Mouse (Mus musculus) kidney, adult 2 months (tissue): ENCODE results near the gene Tnfrsf25. TPM values are rescaled to one million over a fixed set of nuclear protein-coding genes. Genes with fewer than 3 reads are reported as not detected.
A peak's percentile ranks its signal among the peaks of the same experiment; 100 is the strongest.

ENCODE experiments used
- DNase-seq: peaks from one replicate; pipeline ENCODE4 v3.0.0; 2021
- H3K27ac ChIP-seq: fragments of 200-500 bp; 2 replicates; pipeline ENCODE4 v1.5.1; 2012; ENCODE audit warnings: low read depth, low read length, control low read depth, inconsistent platforms; ENCODE audit not compliant: insufficient read depth
- H3K27me3 ChIP-seq: fragments of 200-500 bp; replicated peaks from 2 replicates; pipeline ENCODE4 v1.6.1; 2012; ENCODE audit warnings: mild to moderate bottlenecking, moderate library complexity, low read length, inconsistent platforms; ENCODE audit not compliant: control insufficient read depth, insufficient read depth
- H3K36me3 ChIP-seq: fragments of 200-500 bp; 2 replicates; pipeline ENCODE4 v1.6.1; 2012; ENCODE audit warnings: mild to moderate bottlenecking, moderate library complexity, low read length, inconsistent platforms; ENCODE audit not compliant: control insufficient read depth, insufficient read depth
- H3K4me1 ChIP-seq: fragments of 200-500 bp; 2 replicates; pipeline ENCODE4 v1.6.1; 2011; ENCODE audit warnings: low read length; ENCODE audit not compliant: control insufficient read depth, insufficient read depth
- H3K4me3 ChIP-seq: fragments of 200-500 bp; 2 replicates; pipeline ENCODE4 v1.5.1; 2011; ENCODE audit warnings: mild to moderate bottlenecking, low read depth, low read length, control low read depth; ENCODE audit not compliant: insufficient read depth
- CTCF ChIP-seq: fragments of 200-500 bp; conservative IDR thresholded peaks from 2 replicates; pipeline ENCODE4 v1.5.1; 2011; ENCODE audit warnings: low read depth, mild to moderate bottlenecking, control low read depth, low read length, moderate library complexity, mixed read lengths; ENCODE audit not compliant: insufficient read depth, insufficient read length
- POLR2A ChIP-seq: fragments of 200-500 bp; IDR thresholded peaks from one replicate; pipeline ENCODE4 v1.6.1; 2011; ENCODE audit warnings: low read depth, low read length, control low read depth
- WGBS: fragments of 180-500 bp; shearing (Covaris S2); methylation state at CpG from one replicate; pipeline ENCODE4 v1.1.7; 2018; 5-methylcytosine and 5-hydroxymethylcytosine counted together
- polyA plus RNA-seq: library from polyadenylated mRNA; depleted of rRNA; stranded (reverse); fragments of >200 nt; gene quantifications from 2 replicates; pipeline ENCODE4 v1.2.3, GENCODE M21; 2012

Gene Tnfrsf25
- polyA plus RNA-seq, 1 experiment = 4.4 TPM

DNA sequence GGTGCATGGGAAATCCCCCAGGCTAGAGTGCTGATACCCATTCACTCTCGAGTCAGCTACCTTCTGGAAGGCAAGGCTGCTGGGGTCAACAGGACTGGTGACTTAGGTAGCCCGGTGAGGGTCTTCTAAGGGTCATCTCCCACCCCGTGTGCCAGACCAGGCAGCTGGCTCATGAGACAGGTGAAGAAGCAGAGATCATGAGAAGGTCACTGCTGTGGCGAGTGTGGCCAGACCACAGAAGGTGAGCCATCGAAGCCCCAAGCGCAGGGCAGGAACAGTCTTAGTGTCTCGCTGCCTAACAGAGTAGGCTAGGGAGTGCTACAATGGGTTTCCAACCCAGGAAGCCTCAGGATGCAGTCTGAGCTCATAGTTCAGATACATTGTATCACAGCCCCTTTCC is 31.1 kb upstream of the Tnfrsf25 start:
- Histone ChIP-seq H3K36me3 (no peaks in the 10 kb centered on the region), H3K4me3 (no peak overlapping the region), H3K27ac (no peak overlapping the region), H3K4me1 (peaks cover 8% of the 10 kb centered on the region; the same call in 1 of the 2 replicates), H3K27me3 (no peaks in the 10 kb centered on the region)
- DNase-seq = no peak
- 90% methylated on average over 7 of the region's 7 CpGs for WGBS
- no peak for TF ChIP-seq CTCF
- TF ChIP-seq POLR2A = no peak

DNA sequence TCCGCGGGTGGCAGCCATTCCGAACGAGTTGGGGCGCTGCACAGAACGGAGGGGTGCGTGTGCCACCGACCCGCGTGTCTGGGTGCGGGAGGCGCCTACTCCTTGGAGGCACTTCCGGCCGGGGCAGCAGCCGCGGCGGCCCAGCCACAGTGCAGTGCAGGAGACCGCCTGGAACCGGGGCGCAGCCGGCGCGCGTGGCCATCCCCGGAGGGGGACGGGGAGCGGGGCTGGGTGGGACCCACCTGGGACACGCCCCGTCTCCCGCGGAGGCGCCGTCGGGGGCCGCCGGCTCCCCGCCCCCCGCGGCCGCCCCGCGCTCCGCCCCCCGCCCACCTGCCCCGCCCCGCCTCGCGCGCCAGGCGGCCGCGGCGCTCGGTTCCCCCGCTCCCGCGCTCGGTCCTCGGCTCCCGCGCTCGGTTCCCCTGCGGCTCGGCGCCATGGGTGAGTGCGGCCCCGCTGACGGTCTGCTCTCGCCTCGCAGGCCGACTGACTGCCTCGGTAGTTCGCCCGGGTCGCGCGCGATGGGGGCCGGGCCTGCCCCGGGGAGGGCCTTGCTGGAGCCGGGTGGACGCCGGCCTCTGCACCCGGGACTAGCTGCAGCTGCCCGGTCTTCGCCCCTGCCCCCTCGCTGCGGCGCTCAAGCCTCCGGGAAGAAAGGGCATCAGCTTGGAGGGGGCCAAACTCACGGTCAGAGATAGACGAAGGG is 29.1 kb upstream of the Tnfrsf25 start:
- no peak for TF ChIP-seq POLR2A
- TF ChIP-seq CTCF = no peak
- H3K4me1 ChIP-seq = peaks cover 8% of the 10 kb centered on the region; the same call in 1 of the 2 replicates
- DNase-seq = peak; percentile 78
- H3K27ac ChIP-seq = 0 out of 2 replicates have a peak overlapping the region, but pooled peaks have one; percentile 42
- no peaks in the 10 kb centered on the region for H3K36me3 ChIP-seq
- WGBS = under 1% methylated on average over 81 of the region's 92 CpGs
- peak overlapping the region; percentile 88 for H3K4me3 ChIP-seq
- no peaks in the 10 kb centered on the region for H3K27me3 ChIP-seq

DNA sequence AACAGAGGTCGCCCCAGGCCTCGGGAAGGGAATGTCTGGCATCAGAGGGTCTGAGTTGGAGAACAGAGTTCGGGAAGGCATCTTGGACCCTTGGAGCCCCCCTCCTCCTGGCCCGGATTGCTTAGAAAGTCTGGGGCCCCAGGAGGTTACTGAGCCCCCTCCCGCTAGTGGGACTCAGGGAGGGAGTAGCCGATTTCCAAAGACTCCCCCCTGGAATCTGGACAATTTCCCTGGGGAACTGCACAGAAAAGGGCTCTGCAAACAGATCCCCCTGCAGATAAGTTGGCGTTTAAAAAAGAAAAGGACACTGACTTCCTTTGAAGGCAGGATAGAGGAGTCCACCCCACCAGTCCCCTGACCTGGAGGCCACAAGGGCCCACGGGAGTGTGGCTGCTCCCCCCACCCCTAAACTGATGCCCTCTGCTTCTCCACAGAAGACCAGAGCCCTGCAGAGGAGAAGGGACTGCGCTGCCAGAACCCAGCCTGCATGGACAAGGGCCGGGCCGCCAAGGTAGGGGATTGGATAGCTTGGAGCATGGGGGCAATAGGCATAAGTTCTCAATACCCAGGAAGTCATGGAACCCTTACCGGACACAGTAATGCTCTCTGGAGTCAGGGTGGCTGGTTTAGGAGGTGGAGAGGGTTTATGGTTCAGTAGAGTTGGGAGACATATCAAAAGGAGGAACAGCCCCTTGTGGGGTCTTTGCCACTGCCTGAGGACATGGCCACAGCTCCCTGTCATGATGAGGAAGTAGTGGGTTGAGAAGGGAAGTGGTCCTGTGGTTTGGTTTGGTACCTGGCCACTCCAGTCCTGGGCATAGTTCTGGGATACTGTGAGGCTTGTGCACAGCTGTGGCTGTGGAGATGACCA is 28.3 kb upstream of the Tnfrsf25 start:
- Histone ChIP-seq H3K4me1 (peaks cover 8% of the 10 kb centered on the region; the same call in 1 of the 2 replicates), H3K4me3 (peak overlapping the region; percentile 88), H3K36me3 (no peaks in the 10 kb centered on the region), H3K27ac (0 out of 2 replicates have a peak overlapping the region, but pooled peaks have one; percentile 42), H3K27me3 (no peaks in the 10 kb centered on the region)
- TF ChIP-seq POLR2A (no peak), CTCF (no peak)
- WGBS = 10% methylated on average over 12 of the region's 12 CpGs
- DNase-seq = no peak

DNA sequence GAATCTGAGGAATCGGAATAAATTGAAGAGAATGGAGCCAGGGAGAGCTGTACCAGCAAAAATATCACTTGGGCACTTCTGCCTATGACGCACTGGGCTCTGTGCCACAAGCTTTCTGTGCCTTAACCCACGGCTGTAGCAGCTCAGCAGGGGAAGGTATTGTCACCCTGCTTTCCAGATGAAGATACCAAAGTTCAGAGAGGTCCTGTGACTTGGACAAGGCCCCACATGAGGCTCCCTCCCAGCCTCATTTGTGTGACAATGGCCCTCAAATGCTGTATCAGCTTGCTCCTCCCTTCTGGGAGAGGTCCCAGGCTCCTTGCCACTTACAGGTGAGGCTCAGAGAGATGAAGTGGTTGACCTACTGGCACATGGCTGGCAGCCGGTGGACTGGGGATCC is 27.6 kb upstream of the Tnfrsf25 start:
- H3K27ac ChIP-seq = no peak overlapping the region
- no peaks in the 10 kb centered on the region for H3K36me3 ChIP-seq
- 43% methylated on average over 4 of the region's 4 CpGs for WGBS
- peaks cover 8% of the 10 kb centered on the region; the same call in 1 of the 2 replicates for H3K4me1 ChIP-seq
- no peaks in the 10 kb centered on the region for H3K27me3 ChIP-seq
- no peak overlapping the region for H3K4me3 ChIP-seq
- DNase-seq = peak; percentile 61
- TF ChIP-seq CTCF (no peak), POLR2A (no peak)

DNA sequence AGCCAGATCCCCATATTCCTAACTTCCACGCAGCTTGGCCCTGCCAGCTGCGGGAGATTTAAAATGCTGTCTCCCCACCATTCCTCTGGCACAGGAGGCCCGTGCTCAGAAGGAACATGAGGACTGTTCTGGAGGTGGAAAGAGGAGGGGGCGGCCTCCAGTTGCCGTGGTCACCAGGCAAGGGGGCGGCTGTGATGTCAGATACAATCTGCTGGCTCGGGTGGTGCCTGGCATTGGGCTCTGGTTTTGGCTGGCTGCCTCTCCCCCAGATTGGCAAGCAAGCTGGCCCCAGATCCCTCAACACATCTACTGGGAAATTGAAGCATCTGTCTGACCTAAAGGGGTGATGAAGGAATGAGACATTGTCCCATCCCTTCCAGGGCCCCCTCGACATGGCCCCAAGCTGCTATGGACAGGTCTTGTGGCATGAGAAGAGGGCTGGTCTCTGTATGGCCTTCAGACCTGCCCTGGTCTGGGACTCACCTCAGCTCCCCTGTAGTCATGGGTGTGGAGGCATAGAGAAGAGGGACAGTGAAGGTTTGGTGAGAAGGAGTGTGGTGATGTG is 27.1 kb upstream of the Tnfrsf25 start:
- no peak for TF ChIP-seq POLR2A
- TF ChIP-seq CTCF = no peak
- Histone ChIP-seq H3K36me3 (no peaks in the 10 kb centered on the region), H3K4me1 (peaks cover 8% of the 10 kb centered on the region; the same call in 1 of the 2 replicates), H3K4me3 (no peak overlapping the region), H3K27me3 (no peaks in the 10 kb centered on the region), H3K27ac (no peak overlapping the region)
- no peak for DNase-seq
- WGBS = 70% methylated on average over 8 of the region's 8 CpGs

DNA sequence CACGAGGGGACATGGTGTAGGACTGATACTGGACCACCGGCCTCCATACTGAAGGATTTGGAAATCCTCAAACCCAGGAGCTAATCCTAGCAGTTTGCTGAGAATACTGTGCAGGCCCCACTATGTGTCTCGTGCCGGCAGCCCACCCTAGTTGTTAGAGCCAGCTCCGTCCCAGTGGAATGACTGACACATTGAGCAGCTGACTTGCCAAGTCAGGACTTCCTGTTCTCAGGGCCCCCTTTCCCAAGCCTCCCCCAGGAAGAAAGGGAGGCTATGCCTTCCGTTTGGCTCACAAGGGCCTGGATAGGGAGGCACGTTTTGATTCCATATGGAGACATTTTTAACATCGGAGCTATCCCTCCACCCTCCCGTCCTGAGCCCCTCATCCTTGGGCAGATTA is 25.5 kb upstream of the Tnfrsf25 start:
- Histone ChIP-seq H3K36me3 (no peaks in the 10 kb centered on the region), H3K27me3 (no peaks in the 10 kb centered on the region), H3K4me3 (no peak overlapping the region), H3K27ac (no peak overlapping the region), H3K4me1 (peaks cover 8% of the 10 kb centered on the region; the same call in 1 of the 2 replicates)
- no peak for TF ChIP-seq POLR2A
- no peak for TF ChIP-seq CTCF
- DNase-seq = no peak
- WGBS = 80% methylated on average over 9 of the region's 9 CpGs
